Mouse (Mus musculus) embryonic facial prominence, embryonic 15.5 days (tissue): ENCODE measurements around the gene Atoh8. TPM values are rescaled to one million over a fixed set of nuclear protein-coding genes. Genes with fewer than 3 reads are reported as not detected.

Experiments used
- ATAC-seq: fragments of 200-750 bp; cut with Nextera tagmentation; 2 replicates; pipeline ENCODE4 v1.8.0; 2017; ENCODE audit warnings: low read depth, moderate TSS enrichment; ENCODE audit not compliant: insufficient number of reproducible peaks, low FRiP score, low TSS enrichment
- H3K27ac ChIP-seq: fragments of 300-500 bp; sonication (generic); replicated peaks from 2 replicates; pipeline ENCODE4 v1.5.1; 2015; ENCODE audit warnings: mild to moderate bottlenecking, inconsistent platforms
- H3K27me3 ChIP-seq: fragments of 300-500 bp; sonication (generic); 2 replicates; pipeline ENCODE4 v1.6.1; 2015; ENCODE audit warnings: inconsistent platforms
- H3K36me3 ChIP-seq: fragments of 300-500 bp; sonication (generic); 2 replicates; pipeline ENCODE4 v1.6.1; 2015; ENCODE audit warnings: mild to moderate bottlenecking, inconsistent platforms
- H3K4me1 ChIP-seq: fragments of 300-500 bp; sonication (generic); 2 replicates; pipeline ENCODE4 v1.6.1; 2015; ENCODE audit warnings: inconsistent platforms
- H3K4me2 ChIP-seq: fragments of 300-500 bp; sonication (generic); replicated peaks from 2 replicates; pipeline ENCODE4 v1.6.1; 2015; ENCODE audit warnings: mild to moderate bottlenecking, inconsistent platforms
- H3K4me3 ChIP-seq: fragments of 300-500 bp; sonication (generic); replicated peaks from 2 replicates; pipeline ENCODE4 v1.5.1; 2015; ENCODE audit warnings: mild to moderate bottlenecking, inconsistent platforms
- H3K9ac ChIP-seq: fragments of 300-500 bp; sonication (generic); 2 replicates; pipeline ENCODE4 v1.6.1; 2015; ENCODE audit warnings: inconsistent platforms
- H3K9me3 ChIP-seq: fragments of 300-500 bp; sonication (generic); replicated peaks from 2 replicates; pipeline ENCODE4 v1.6.1; 2016; ENCODE audit warnings: inconsistent platforms
- WGBS: fragments of 180-500 bp; shearing (Covaris S2); methylation state at CpG from one replicate; pipeline ENCODE4 v1.1.7; 2015; 5-methylcytosine and 5-hydroxymethylcytosine counted together
- polyA plus RNA-seq: library from polyadenylated mRNA; unstranded; fragments of >200 nt; fragmentation: Nextera tagmentation; extraction: Ambion mirVana; gene quantifications from 2 replicates; pipeline ENCODE4 v1.2.1, GENCODE M21; 2015

The Atoh8 gene
- 18.0 and 18.4 TPM in 2 replicates for polyA plus RNA-seq

GRCm38 (mm10) chr6:72235098-72235806 is at the start of gene Atoh8:
TSS of gene Atoh8 (minus strand) at chr6:72235577.
- peaks cover 54% of the 10 kb centered on the region for H3K4me1 ChIP-seq
- under 1% methylated on average over 67 of the region's 68 CpGs for WGBS
- ATAC-seq: peak; percentile 58

GRCm38 (mm10) chr6:72283914-72284313 is 48.5 kb upstream of the Atoh8 start:
- H3K4me2 ChIP-seq: no peak overlapping the region
- H3K9me3 ChIP-seq: no peaks in the 10 kb centered on the region
- no peak overlapping the region for H3K9ac ChIP-seq
- no peaks in the 10 kb centered on the region for H3K36me3 ChIP-seq
- 22% methylated on average over 4 of the region's 4 CpGs for WGBS
- no peaks in the 10 kb centered on the region for H3K4me1 ChIP-seq
- H3K27ac ChIP-seq: no peak overlapping the region
- no peaks in the 10 kb centered on the region for H3K27me3 ChIP-seq
- H3K4me3 ChIP-seq: no peak overlapping the region
- ATAC-seq: no peak

More at GRCm38 (mm10) chr6:72235098-72235806, at the start of gene Atoh8:
- Histone ChIP-seq H3K27ac (peak within 1 kb of the TSS; percentile 73), H3K36me3 (no peaks in the 10 kb centered on the region), H3K27me3 (peaks cover 32% of the 10 kb centered on the region), H3K4me3 (peak within 1 kb of the TSS; percentile 65), H3K4me2 (peak within 1 kb of the TSS; percentile 99), H3K9ac (peak within 1 kb of the TSS; percentile 39), H3K9me3 (no peaks in the 10 kb centered on the region)

GRCm38 (mm10) chr6:72280410-72280998 is 45.1 kb upstream of the Atoh8 start:
- no peaks in the 10 kb centered on the region for H3K4me1 ChIP-seq
- no peak overlapping the region for H3K9ac ChIP-seq
- WGBS: 58% methylated on average over 7 of the region's 7 CpGs
- H3K27ac ChIP-seq: no peak overlapping the region
- H3K4me2 ChIP-seq: no peak overlapping the region
- no peak for ATAC-seq
- H3K36me3 ChIP-seq: no peaks in the 10 kb centered on the region
- H3K27me3 ChIP-seq: no peaks in the 10 kb centered on the region
- no peak overlapping the region for H3K4me3 ChIP-seq
- no peaks in the 10 kb centered on the region for H3K9me3 ChIP-seq

- WGBS: 66% methylated on average over 7 of the region's 7 CpGs
- Histone ChIP-seq H3K9ac (no peak overlapping the region), H3K36me3 (no peaks in the 10 kb centered on the region), H3K27ac (no peak overlapping the region), H3K9me3 (no peaks in the 10 kb centered on the region), H3K27me3 (no peaks in the 10 kb centered on the region), H3K4me2 (no peak overlapping the region), H3K4me1 (no peaks in the 10 kb centered on the region), H3K4me3 (no peak overlapping the region)
- ATAC-seq: no peak
Observed at GRCm38 (mm10) chr6:72279505-72279904, 44.1 kb upstream of the Atoh8 start.

DNA sequence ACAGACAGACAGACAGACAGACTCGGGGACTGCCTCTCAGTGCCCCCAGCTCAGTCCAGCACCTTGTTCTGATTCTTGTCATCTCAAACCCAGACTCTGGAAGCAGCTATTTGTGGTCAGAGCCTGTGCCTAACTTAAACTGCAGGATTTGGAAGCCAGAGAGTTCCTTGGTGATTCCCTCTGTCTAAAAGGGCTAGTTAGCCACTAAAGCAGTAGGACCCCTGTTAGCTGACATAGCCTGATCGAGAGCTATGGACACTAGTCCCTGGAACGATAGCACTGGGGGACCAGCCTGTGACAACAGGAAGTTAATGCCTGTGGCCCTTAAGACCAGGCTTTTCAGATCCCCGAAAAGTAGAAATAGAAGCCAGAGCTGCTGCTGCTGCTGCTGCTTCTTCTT is 43.5 kb upstream of the Atoh8 start:
- H3K4me3 ChIP-seq: no peak overlapping the region
- no peaks in the 10 kb centered on the region for H3K4me1 ChIP-seq
- H3K4me2 ChIP-seq: no peak overlapping the region
- no peak for ATAC-seq
- H3K27ac ChIP-seq: no peak overlapping the region
- no peak overlapping the region for H3K9ac ChIP-seq
- H3K9me3 ChIP-seq: no peaks in the 10 kb centered on the region
- no peaks in the 10 kb centered on the region for H3K36me3 ChIP-seq
- whole genome bisulfite sequencing: 68% methylated on average over 4 of the region's 4 CpGs
- no peaks in the 10 kb centered on the region for H3K27me3 ChIP-seq

DNA sequence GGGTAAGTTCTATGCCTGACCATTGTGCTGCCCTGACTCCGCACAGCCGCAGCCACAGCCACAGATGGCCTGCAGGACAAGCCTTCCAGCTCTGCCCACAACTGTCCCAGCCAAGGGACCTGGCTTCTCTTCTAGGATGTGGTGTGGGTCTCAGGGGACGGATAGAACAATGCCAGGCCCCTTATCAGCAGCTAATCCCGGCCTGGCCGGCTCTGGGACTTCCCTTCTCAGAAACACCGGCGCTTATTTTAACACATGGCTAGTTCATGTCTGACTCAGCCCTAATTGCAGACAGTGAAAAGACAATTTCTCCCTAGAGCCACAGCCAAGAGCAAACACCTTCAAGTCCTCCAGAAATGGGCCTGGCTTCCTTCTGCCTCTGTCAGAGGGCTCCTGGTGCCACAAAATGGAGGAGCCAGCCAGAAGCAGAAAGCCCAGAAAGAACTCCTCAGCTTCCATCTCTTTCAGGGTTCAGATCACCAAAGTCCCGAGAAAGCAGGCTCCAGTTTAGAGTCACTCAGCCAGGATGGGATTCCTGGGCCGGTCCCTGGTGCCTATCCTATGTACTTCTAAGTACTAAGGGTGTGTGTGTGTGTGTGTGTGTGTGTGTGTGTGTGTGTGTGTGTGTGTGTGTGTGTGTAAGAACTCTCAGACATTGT is 42.3 kb upstream of the Atoh8 start:
- Histone ChIP-seq H3K9me3 (no peaks in the 10 kb centered on the region), H3K27me3 (no peaks in the 10 kb centered on the region), H3K4me2 (no peak overlapping the region), H3K36me3 (no peaks in the 10 kb centered on the region), H3K9ac (no peak overlapping the region), H3K27ac (no peak overlapping the region; the same call in 1 of the 2 replicates), H3K4me3 (no peak overlapping the region), H3K4me1 (no peaks in the 10 kb centered on the region)
- ATAC-seq: peak; percentile 46; the same call in 1 of the 2 replicates
- WGBS: 69% methylated on average over 9 of the region's 9 CpGs

GRCm38 (mm10) chr6:72276972-72277441 is 41.6 kb upstream of the Atoh8 start:
- Histone ChIP-seq H3K9ac (no peak overlapping the region), H3K27me3 (no peaks in the 10 kb centered on the region), H3K4me2 (no peak overlapping the region), H3K27ac (no peak overlapping the region), H3K36me3 (no peaks in the 10 kb centered on the region), H3K4me3 (no peak overlapping the region), H3K9me3 (no peaks in the 10 kb centered on the region), H3K4me1 (no peaks in the 10 kb centered on the region)
- 85% methylated on average over 13 of the region's 13 CpGs for WGBS
- no peak for ATAC-seq

DNA sequence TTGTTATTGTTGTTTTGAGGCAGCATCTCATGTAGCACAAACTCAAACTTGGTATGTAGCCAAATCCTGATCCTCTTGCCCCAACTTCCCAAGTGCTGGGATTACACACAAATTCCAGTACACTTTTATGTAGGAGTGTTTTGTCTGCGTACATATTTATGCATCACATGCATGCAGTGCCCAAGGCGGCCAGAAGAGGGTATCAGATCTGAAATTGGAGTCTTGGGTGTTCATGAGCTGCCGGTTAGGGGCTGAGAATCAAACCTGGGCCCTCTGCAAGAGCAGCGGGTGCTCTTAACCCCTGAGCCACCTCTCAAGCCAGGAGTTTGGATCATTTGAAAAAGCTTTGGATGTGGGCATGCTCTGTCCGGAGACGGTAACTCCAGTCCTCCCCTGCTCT is 40.8 kb upstream of the Atoh8 start:
- no peak for ATAC-seq
- no peaks in the 10 kb centered on the region for H3K27me3 ChIP-seq
- H3K4me1 ChIP-seq: no peaks in the 10 kb centered on the region
- H3K9me3 ChIP-seq: no peaks in the 10 kb centered on the region
- no peak overlapping the region for H3K4me2 ChIP-seq
- no peak overlapping the region for H3K27ac ChIP-seq
- no peaks in the 10 kb centered on the region for H3K36me3 ChIP-seq
- 90% methylated on average over 6 of the region's 6 CpGs for WGBS
- no peak overlapping the region for H3K4me3 ChIP-seq
- H3K9ac ChIP-seq: no peak overlapping the region

GRCm38 (mm10) chr6:72275527-72275926 is 40.1 kb upstream of the Atoh8 start:
- H3K27me3 ChIP-seq: no peaks in the 10 kb centered on the region
- no peaks in the 10 kb centered on the region for H3K36me3 ChIP-seq
- H3K4me3 ChIP-seq: no peak overlapping the region
- ATAC-seq: no peak
- no peaks in the 10 kb centered on the region for H3K9me3 ChIP-seq
- no peak overlapping the region for H3K27ac ChIP-seq
- WGBS: 58% methylated on average over 4 of the region's 4 CpGs
- no peak overlapping the region for H3K9ac ChIP-seq
- no peak overlapping the region for H3K4me2 ChIP-seq
- no peaks in the 10 kb centered on the region for H3K4me1 ChIP-seq

DNA sequence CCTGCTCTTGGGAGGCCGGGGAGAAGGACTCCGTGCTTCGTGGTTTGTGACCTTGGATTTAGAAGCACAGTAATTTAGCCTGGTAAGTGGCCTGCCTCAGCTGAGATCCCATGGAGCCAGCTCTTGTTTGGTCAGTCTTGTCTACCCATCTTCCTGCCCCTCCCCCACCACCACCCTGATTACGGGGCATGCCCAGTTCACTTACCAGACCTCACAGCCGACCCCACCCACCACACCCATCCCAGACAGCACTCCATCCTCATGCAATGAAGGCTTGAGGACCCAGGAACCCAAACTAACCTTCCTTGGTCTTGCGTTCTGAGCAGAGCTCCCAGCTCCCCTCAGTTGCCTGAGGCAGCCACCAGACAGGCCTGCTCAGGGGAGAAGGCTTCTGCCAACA is 37.8 kb upstream of the Atoh8 start:
- H3K4me1 ChIP-seq: no peaks in the 10 kb centered on the region
- H3K36me3 ChIP-seq: no peaks in the 10 kb centered on the region
- no peak for ATAC-seq
- H3K27me3 ChIP-seq: no peaks in the 10 kb centered on the region
- no peak overlapping the region for H3K27ac ChIP-seq
- no peak overlapping the region for H3K4me3 ChIP-seq
- H3K9me3 ChIP-seq: no peaks in the 10 kb centered on the region
- WGBS: 71% methylated on average over 6 of the region's 6 CpGs
- H3K4me2 ChIP-seq: no peak overlapping the region
- no peak overlapping the region for H3K9ac ChIP-seq

- no peak for ATAC-seq
- Histone ChIP-seq H3K27me3 (no peaks in the 10 kb centered on the region), H3K27ac (no peak overlapping the region)
Observed at GRCm38 (mm10) chr6:72272161-72272696, 36.9 kb upstream of the Atoh8 start.

More at GRCm38 (mm10) chr6:72272161-72272696, 36.9 kb upstream of the Atoh8 start:
- no peak overlapping the region for H3K9ac ChIP-seq
- no peaks in the 10 kb centered on the region for H3K36me3 ChIP-seq
- H3K4me3 ChIP-seq: no peak overlapping the region
- H3K9me3 ChIP-seq: no peaks in the 10 kb centered on the region
- H3K4me1 ChIP-seq: no peaks in the 10 kb centered on the region
- WGBS: 78% methylated on average over 10 of the region's 10 CpGs
- H3K4me2 ChIP-seq: no peak overlapping the region
